Mouse (Mus musculus) hindbrain, embryonic 10.5 days (tissue): Measurements from ENCODE around the gene Gm17324. TPM values are rescaled to one million over a fixed set of nuclear protein-coding genes. Genes with fewer than 3 reads are reported as not detected.
A peak's percentile ranks its signal among the peaks of the same experiment; 100 is the strongest.

ENCODE experiments used
- DNase-seq: peaks from one replicate; pipeline ENCODE4 v3.0.0-alpha.2; 2017; ENCODE audit warnings: low spot score
- H3K27ac ChIP-seq: fragments of 300-500 bp; sonication (generic); 2 replicates; pipeline ENCODE4 v1.5.1; 2016; ENCODE audit warnings: mild to moderate bottlenecking, moderate library complexity
- H3K27me3 ChIP-seq: fragments of 300-500 bp; sonication (generic); 2 replicates; pipeline ENCODE4 v1.6.1; 2016; ENCODE audit warnings: mild to moderate bottlenecking; ENCODE audit not compliant: poor library complexity, insufficient read depth, severe bottlenecking
- H3K36me3 ChIP-seq: fragments of 300-500 bp; sonication (generic); 2 replicates; pipeline ENCODE4 v1.6.1; 2016; ENCODE audit warnings: mild to moderate bottlenecking, moderate library complexity
- H3K4me1 ChIP-seq: fragments of 300-500 bp; sonication (generic); replicated peaks from 2 replicates; pipeline ENCODE4 v1.6.1; 2016; ENCODE audit warnings: mild to moderate bottlenecking
- H3K4me3 ChIP-seq: fragments of 300-500 bp; sonication (generic); 2 replicates; pipeline ENCODE4 v1.5.1; 2016; ENCODE audit warnings: mild to moderate bottlenecking, moderate library complexity
- H3K9me3 ChIP-seq: fragments of 300-500 bp; sonication (generic); 2 replicates; pipeline ENCODE4 v1.6.1; 2016; ENCODE audit warnings: mild to moderate bottlenecking, moderate library complexity
- WGBS: fragments of 180-500 bp; shearing (Covaris S2); methylation state at CpG from one replicate; pipeline ENCODE4 v1.1.7; 2016; 5-methylcytosine and 5-hydroxymethylcytosine counted together
- polyA plus RNA-seq: library from polyadenylated mRNA; unstranded; fragments of >200 nt; fragmentation: Nextera tagmentation; extraction: Ambion mirVana; gene quantifications from 2 replicates; pipeline ENCODE4 v1.2.1, GENCODE M21; 2016

Gene Gm17324
- polyA plus RNA-seq, 1 experiment from 2014 or later: 0.68 TPM

DNA sequence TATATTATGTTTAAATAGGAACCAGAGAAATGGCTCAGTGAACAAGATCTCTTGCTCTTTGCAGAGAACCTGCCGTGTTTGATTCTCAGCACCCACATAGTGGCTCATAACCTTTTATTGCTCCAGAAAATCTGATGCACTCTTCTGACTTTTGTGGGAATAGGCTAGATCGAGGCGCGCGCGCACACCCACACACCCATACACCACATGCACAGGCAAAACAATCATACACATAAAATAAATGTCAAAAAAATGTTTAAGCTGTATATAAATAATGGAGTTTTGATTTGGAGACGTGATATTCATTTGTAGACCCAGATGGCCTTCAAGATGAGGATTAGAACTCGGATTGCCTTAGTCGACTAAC lies 997 bp downstream of the Gm17324 start:
- 32% methylated on average over 9 of the region's 9 CpGs for WGBS
- peak overlapping the region; percentile 94 for H3K27ac ChIP-seq
- DNase-seq: no peak
- peaks cover 49% of the 10 kb centered on the region for H3K27me3 ChIP-seq
- peaks cover 20% of the 10 kb centered on the region for H3K4me1 ChIP-seq
- peak overlapping the region; percentile 85 for H3K4me3 ChIP-seq
- no peaks in the 10 kb centered on the region for H3K9me3 ChIP-seq
- peaks cover 23% of the 10 kb centered on the region for H3K36me3 ChIP-seq

DNA sequence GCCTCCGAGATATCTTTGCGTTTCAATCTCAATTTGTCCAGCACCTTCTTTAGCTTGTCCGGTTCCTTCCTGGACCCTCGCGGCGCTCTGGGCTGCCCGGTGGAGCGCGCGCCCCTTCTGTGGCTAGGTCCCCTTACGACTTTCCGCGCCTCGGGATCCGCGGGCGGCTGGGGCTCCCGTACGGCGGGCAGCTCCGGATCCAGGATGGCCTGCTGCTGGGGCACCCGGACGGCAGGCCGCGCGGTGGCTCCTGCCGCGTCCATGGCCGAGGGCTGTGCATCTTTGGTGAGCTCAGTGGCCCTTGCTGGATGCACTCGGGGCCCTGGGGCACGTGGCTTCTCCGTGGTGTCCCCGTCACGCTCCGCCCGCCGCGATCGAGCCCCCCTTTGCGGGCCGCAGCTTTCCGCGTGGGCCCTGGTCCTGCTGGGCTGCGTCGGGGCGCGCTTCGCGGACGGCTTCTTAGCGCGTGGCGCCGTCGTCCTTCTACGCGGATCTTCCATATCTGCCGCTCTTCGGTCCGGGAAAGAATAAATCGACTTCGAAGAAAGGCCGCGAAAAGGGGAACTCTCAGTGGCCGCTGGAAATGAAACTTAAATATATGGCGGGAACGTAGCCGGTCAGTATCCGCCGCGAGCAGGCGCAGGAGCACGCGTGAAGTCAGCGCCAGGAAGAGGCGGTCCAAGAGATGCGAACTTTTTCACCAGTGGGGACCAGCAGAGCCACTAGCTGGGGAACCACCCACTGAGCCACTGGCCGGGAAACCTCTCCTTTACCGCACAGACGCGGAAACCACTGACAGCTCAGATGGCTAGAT lies 5.8 kb downstream of the Gm17324 start, which contains the start of gene Cgas:
TSS of gene Cgas (minus strand) at position 659 of the 814 bp plus-strand sequence.
- WGBS: under 1% methylated on average over 81 of the region's 81 CpGs
- peak within 1 kb of the TSS; percentile 52 for H3K4me3 ChIP-seq
- H3K4me1 ChIP-seq: peaks cover 12% of the 10 kb centered on the region
- H3K36me3 ChIP-seq: no peaks in the 10 kb centered on the region
- H3K9me3 ChIP-seq: no peaks in the 10 kb centered on the region
- DNase-seq: peak; percentile 64
- peaks cover 85% of the 10 kb centered on the region for H3K27me3 ChIP-seq
- H3K27ac ChIP-seq: peak within 1 kb of the TSS; percentile 40; the same call in 1 of the 2 replicates

DNA sequence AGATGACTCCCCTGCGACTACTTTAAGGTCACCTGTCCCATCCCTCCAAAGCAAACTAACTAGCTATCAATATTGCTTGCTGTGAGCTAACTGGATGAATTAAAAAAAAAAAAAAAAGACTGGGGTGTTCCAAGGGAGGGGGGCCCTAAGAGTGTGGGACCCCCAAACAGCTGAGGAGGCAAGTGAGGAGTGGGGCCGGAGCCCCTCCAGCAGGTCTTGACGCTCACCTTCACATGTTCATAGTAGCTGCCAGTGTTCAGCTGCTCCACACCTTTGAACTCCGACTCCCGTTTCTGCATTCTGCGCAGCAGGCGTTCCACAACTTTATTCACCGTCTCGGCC lies 6.4 kb downstream of the Gm17324 start:
- Histone ChIP-seq H3K4me1 (peaks cover 9% of the 10 kb centered on the region), H3K4me3 (peak overlapping the region; percentile 52), H3K9me3 (no peaks in the 10 kb centered on the region), H3K27me3 (peaks cover 82% of the 10 kb centered on the region), H3K27ac (no peak overlapping the region), H3K36me3 (no peaks in the 10 kb centered on the region)
- DNase-seq: no peak
- WGBS: 3% methylated on average over 9 of the region's 9 CpGs

DNA sequence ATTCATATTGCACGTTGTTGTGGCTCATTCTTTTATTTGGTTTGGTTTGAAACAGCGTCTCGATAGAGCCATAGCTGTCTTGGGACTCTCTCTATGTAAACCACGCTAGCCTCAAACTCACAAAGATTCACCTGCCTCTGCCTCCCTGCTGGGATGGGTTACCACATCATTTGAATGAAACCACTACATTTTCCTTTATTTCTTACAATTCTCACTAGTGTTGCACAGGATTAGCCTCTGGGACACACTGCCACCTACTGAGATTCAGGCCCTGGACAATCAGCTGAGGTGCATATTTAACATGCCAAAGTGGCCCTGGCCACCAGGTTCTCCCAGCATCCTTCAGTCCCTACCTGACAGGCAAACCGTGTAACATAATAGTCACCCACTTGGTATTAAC lies 9.2 kb downstream of the Gm17324 start:
- Histone ChIP-seq H3K4me1 (peaks cover 9% of the 10 kb centered on the region), H3K27ac (no peak overlapping the region), H3K36me3 (no peaks in the 10 kb centered on the region), H3K9me3 (no peaks in the 10 kb centered on the region), H3K27me3 (peaks cover 54% of the 10 kb centered on the region), H3K4me3 (no peak overlapping the region)
- DNase-seq: no peak
- WGBS: 66% methylated on average over 5 of the region's 5 CpGs

DNA sequence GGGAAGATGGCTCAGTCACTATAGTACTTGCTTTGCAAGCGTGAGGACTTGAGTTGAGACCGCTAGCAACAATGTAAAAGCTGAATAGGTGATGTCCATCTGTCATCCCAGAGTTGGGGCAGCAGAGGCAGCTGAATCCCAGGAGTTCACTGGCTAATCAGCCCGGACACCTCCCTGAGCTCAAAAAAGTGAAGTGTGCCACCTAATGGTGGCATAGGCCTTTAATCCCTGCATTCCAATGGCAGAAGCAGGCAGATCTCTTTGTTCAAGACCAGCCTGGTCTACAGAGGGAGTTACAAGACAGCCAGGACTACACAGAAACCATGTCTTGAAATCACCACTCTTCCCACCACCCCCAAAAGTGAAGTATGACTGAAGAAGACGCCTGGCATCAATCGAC lies 16.1 kb downstream of the Gm17324 start:
- WGBS: 89% methylated on average over 5 of the region's 5 CpGs

DNA sequence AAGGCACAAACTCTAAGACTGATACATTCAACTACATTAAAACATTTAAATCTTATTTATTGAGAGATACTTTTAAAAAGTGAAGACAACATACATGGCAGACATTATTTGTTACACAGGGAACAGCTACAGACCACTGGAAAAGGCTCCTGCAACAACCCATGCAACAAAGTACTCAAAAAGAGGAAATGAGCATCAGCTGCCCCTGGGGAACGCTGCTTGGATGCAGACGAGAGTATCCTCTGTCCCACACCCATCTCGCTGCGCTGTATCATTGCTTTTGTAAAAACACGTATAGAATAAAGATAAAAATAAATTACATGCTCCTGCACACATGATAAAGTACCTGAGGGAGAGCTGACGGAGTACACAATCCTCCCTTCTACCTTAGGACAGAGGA lies 18.1 kb downstream of the Gm17324 start:
- no peaks in the 10 kb centered on the region for H3K9me3 ChIP-seq
- H3K27ac ChIP-seq: no peak overlapping the region
- WGBS: 80% methylated on average over 6 of the region's 6 CpGs
- no peaks in the 10 kb centered on the region for H3K36me3 ChIP-seq
- peaks cover 16% of the 10 kb centered on the region for H3K27me3 ChIP-seq
- H3K4me1 ChIP-seq: peaks cover 8% of the 10 kb centered on the region
- H3K4me3 ChIP-seq: no peak overlapping the region
- DNase-seq: no peak

More for the DNA sequence above, 16.1 kb downstream of the Gm17324 start:
- Histone ChIP-seq H3K4me3 (no peak overlapping the region), H3K9me3 (no peaks in the 10 kb centered on the region), H3K27ac (no peak overlapping the region), H3K4me1 (peaks cover 6% of the 10 kb centered on the region), H3K27me3 (peaks cover 14% of the 10 kb centered on the region), H3K36me3 (no peaks in the 10 kb centered on the region)
- no peak for DNase-seq

DNA sequence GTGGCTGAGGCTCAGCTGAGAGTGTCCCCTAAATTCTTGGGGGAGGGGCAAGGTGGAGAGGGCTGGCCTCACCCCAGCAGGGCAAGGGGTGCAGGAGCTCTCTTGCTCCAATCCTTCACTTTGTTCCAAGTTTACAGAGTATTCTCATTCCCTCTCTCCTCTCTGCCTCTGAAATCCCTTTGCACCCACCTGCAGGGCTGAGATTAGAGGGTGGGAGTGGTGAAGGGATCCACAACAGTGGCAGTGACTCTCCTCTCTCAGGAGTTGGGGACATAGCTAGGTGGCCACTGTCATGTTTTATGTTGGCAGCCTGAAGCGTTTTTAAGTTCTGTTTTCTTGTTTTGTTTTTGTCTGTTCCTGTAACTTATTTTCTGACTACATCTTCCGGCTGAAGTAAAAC lies 19.0 kb downstream of the Gm17324 start:
- 59% methylated on average over 2 of the region's 2 CpGs for WGBS
- DNase-seq: no peak

DNA sequence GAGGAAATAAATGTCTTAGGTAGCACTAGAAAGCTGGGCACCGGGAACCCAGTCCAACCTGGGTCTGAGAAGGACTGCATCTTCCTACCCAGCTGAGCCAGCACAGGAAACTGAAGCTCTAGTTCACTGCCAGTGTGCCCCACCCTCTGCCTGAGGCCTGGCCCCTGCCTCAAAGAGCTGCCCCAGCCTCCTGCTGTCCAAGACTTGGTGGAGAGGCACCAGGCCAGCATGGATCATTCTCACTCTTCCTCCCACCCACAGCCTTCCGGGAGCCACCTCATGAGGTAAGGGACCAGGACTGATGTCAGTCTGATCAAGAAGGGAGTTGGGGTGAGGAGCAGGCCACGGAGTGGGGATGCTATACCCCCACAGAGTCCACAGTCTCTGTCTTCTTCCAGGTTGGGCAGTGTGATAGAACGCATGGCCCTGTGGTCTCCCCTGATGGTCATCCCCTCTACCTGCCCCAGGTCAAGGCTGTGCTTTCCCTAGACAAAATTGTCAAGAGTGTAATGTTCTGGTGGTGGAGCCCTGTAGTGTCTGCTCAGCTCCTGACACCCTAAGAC lies 19.6 kb downstream of the Gm17324 start:
- Histone ChIP-seq H3K27me3 (peaks cover 16% of the 10 kb centered on the region), H3K27ac (no peak overlapping the region), H3K4me3 (no peak overlapping the region), H3K4me1 (peaks cover 8% of the 10 kb centered on the region), H3K36me3 (no peaks in the 10 kb centered on the region), H3K9me3 (no peaks in the 10 kb centered on the region)
- 85% methylated on average over 4 of the region's 4 CpGs for WGBS
- DNase-seq: no peak

More for the DNA sequence above, 19.0 kb downstream of the Gm17324 start:
- H3K27me3 ChIP-seq: peaks cover 16% of the 10 kb centered on the region
- no peaks in the 10 kb centered on the region for H3K9me3 ChIP-seq
- no peak overlapping the region for H3K27ac ChIP-seq
- H3K36me3 ChIP-seq: no peaks in the 10 kb centered on the region
- H3K4me1 ChIP-seq: peaks cover 8% of the 10 kb centered on the region
- no peak overlapping the region for H3K4me3 ChIP-seq

DNA sequence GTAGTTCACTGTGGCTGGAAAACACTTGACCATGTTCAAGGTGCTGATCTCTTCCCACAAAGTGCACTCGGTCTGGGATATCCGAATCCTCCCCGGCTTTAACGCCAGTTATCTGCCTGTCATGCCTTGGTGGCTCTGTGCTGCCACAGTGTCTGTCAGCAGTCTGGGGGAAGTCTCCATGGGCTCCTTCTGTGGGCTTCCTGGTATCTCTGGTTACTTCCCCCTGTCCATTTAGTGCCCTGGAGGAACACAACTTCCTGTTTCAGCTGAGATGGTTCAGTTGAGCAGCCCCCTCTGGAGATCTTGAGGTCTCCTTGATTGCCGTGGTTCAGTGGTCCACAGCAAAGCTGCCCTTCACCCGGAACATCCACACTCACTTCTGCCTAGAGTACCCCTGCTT lies 20.4 kb downstream of the Gm17324 start:
- no peak for DNase-seq
- H3K27ac ChIP-seq: no peak overlapping the region
- WGBS: 79% methylated on average over 6 of the region's 6 CpGs
- H3K9me3 ChIP-seq: no peaks in the 10 kb centered on the region
- no peak overlapping the region for H3K4me3 ChIP-seq
- no peaks in the 10 kb centered on the region for H3K36me3 ChIP-seq
- H3K4me1 ChIP-seq: peaks cover 8% of the 10 kb centered on the region
- H3K27me3 ChIP-seq: peaks cover 16% of the 10 kb centered on the region

DNA sequence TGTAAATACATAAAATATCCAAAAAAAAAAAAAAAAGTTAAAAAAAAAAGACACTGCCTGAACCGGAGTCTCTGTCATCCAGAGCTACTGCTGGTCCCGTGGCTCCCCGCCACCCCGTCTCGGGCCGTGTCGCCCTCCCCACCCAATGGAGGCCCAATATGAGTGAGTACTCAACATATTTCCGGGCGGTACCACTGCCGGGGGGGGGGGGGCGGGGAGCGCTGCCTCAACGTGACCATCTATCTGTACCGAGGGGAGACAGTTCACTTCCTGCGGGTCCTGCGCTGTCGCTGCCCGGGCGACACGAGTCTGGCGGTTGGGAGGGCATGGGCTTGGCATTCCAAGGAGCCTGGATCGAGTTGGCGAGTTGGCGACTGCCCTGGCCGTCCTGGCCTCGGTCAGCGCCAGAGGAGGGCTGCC lies 21.2 kb downstream of the Gm17324 start:
- Histone ChIP-seq H3K4me3 (peak overlapping the region; percentile 43), H3K36me3 (no peaks in the 10 kb centered on the region), H3K4me1 (peaks cover 8% of the 10 kb centered on the region), H3K9me3 (no peaks in the 10 kb centered on the region), H3K27me3 (peaks cover 16% of the 10 kb centered on the region), H3K27ac (0 out of 2 replicates have a peak overlapping the region, but pooled peaks have one; percentile 46)
- WGBS: 29% methylated on average over 27 of the region's 27 CpGs
- DNase-seq: no peak

DNA sequence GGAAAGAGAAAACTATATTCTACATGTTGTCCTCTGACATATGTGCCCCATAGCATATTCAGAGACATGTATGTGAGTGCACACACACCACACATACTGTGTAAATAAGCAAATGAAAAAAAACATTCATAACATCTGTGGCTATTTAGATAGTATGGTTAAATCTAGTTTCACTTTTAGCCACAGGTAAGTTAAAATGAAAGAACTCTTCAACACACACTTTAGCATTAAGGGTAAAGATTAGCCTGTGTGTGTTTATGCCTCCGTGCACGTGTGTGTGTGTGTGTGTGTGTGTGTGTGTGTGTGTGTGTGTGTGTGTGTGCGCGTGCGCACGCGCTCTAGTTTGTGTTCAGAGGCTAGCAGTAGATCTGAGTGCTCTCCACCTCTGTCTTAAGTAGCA lies 47.0 kb downstream of the Gm17324 start:
- Histone ChIP-seq H3K4me3 (no peak overlapping the region), H3K27ac (no peak overlapping the region), H3K4me1 (no peaks in the 10 kb centered on the region), H3K9me3 (no peaks in the 10 kb centered on the region), H3K36me3 (no peaks in the 10 kb centered on the region), H3K27me3 (peaks cover 17% of the 10 kb centered on the region)
- DNase-seq: no peak
- 92% methylated on average over 7 of the region's 7 CpGs for WGBS

DNA sequence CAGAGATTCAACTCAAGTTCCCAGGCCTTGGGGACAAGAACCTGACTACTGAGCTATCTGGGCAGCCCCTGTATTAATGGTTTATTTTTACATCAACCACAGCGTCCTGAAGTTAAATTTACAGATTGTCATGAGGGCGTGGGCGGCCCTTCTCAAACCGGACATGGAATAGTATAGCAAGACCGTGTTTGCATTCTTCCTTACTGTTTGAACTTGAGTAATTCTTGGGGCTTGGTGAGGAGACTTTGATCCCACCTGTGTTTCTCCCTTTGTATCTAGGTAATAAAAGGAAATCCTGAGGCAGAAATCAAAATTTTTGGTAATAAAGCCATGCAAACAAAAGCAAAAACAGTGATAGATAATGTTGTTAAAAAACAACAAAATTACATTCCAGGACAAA lies 48.0 kb downstream of the Gm17324 start:
- no peaks in the 10 kb centered on the region for H3K36me3 ChIP-seq
- DNase-seq: no peak
- H3K27ac ChIP-seq: no peak overlapping the region
- H3K4me1 ChIP-seq: peaks cover 6% of the 10 kb centered on the region
- H3K27me3 ChIP-seq: peaks cover 27% of the 10 kb centered on the region
- WGBS: 89% methylated on average over 5 of the region's 5 CpGs
- H3K4me3 ChIP-seq: no peak overlapping the region
- no peaks in the 10 kb centered on the region for H3K9me3 ChIP-seq
